Mouse (Mus musculus): ENCODE results near the gene Dab1. TPM values are rescaled to one million over a fixed set of nuclear protein-coding genes. Genes with fewer than 3 reads are reported as not detected.

Dab1 gene
- polyA plus RNA-seq, 2 experiments, result 0.19 to 0.34 TPM

DNA sequence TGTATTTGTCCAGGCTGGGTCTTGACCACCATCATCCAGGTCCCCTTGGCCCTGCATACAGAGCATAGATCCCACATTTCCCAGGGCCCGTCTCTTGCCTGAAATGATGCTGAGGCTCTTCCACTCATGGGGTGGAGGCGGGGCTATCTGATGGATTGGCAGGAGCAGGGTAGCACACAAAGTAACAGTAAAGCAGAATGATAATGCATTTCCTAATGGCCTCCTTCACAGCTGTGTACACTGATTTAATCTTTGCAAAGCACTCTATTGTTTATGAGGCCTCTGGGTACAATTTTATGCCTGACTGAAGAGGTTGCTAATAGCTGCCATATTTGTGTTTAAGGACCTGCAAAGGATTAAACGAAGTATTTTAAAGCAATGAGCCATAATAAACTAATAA is 374.7 kb downstream of the Dab1 start:
- no peaks in the 10 kb centered on the region for H3K36me3 ChIP-seq (replicated peaks; ENCODE audit: control insufficient read depth, insufficient read depth, low read depth)
- DNase-seq (ENCODE audit: low read depth in 3 of 3, low spot score in 3 of 3), result no peak
- TF ChIP-seq EP300 (IDR thresholded peaks at IDR 0.05; ENCODE audit: low read depth) (no peak), CTCF (IDR thresholded peaks at IDR 0.05; ENCODE audit: low read depth) (no peak)
- H3K9ac ChIP-seq (replicated peaks), result no peak overlapping the region
- no peak overlapping the region for H3K4me2 ChIP-seq (ENCODE audit: low read depth)
- ATAC-seq (ENCODE audit: insufficient read depth), result no peak
- no peak overlapping the region for H3K27ac ChIP-seq
- H3K27me3 ChIP-seq (ENCODE audit: control insufficient read depth, insufficient read depth, low read length), result no peaks in the 10 kb centered on the region
- 54% methylated on average over 3 of the region's 3 CpGs for WGBS (ENCODE audit: insufficient replicate concordance)
- no peak overlapping the region for H3K4me3 ChIP-seq (ENCODE audit: insufficient read depth in 1 of 2, low read depth in 2 of 2, low read length in 2 of 2)
- H3K9me3 ChIP-seq (ENCODE audit: control insufficient read depth, low read length), result no peaks in the 10 kb centered on the region
- H3K4me1 ChIP-seq (replicated peaks; ENCODE audit: control insufficient read depth in 2 of 2, insufficient read depth in 2 of 2, low read length in 1 of 2), result no peaks in the 10 kb centered on the region

DNA sequence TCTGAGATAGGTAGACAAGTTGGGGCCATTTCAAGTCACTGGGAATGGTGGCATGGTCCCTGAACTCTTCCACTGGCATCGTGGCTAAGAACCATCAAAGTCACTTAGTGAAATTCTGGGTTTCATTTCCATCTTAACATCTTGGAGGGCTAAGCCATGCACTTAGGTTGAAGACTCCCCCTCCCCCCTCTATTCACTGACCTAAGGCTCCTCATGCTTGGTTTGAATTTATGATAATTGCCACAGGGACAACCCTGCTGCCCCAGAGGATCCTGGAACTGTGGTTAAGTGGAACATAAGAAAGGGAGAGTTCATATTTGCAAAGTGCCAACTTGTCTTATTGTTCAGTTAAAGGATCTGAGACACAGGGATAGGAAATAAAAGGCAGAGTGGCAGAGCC is 375.2 kb downstream of the Dab1 start:
- DNase-seq (ENCODE audit: low read depth in 3 of 3, low spot score in 3 of 3) (no peak), ATAC-seq (ENCODE audit: insufficient read depth) (no peak)
- Histone ChIP-seq H3K27ac (no peak overlapping the region), H3K9ac (replicated peaks) (no peak overlapping the region), H3K4me2 (ENCODE audit: low read depth) (no peak overlapping the region), H3K36me3 (replicated peaks; ENCODE audit: control insufficient read depth, insufficient read depth, low read depth) (no peaks in the 10 kb centered on the region), H3K27me3 (ENCODE audit: control insufficient read depth, insufficient read depth, low read length) (no peaks in the 10 kb centered on the region), H3K4me1 (replicated peaks; ENCODE audit: control insufficient read depth in 2 of 2, insufficient read depth in 2 of 2, low read length in 1 of 2) (no peaks in the 10 kb centered on the region), H3K4me3 (ENCODE audit: insufficient read depth in 1 of 2, low read depth in 2 of 2, low read length in 2 of 2) (no peak overlapping the region), H3K9me3 (ENCODE audit: control insufficient read depth, low read length) (no peaks in the 10 kb centered on the region)
- no peak for TF ChIP-seq EP300 (IDR thresholded peaks at IDR 0.05; ENCODE audit: low read depth)
- TF ChIP-seq CTCF (IDR thresholded peaks at IDR 0.05; ENCODE audit: low read depth), result no peak
- WGBS (ENCODE audit: insufficient replicate concordance), result 43% methylated on average over 1 of the region's 1 CpGs

DNA sequence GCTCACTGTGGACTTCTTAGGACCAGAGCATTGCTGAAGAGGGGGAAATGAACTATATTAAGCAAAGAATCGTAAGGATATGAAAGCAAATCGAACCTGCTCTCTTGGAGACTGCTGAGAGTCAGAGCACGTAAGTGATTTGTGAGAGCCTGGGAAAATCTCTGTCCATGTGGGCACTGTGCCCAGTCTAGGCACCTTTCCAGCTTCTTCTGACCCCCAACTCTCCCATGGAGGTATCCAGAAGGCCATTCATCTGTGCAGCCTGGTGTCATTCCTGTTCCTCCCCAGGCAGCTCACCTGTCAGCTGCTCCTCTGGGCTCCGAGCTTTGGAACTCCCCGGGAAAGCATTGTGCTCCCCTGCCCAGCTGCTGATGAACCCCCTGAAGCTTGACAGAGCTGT is 389.2 kb downstream of the Dab1 start:
- H3K36me3 ChIP-seq (replicated peaks; ENCODE audit: control insufficient read depth, insufficient read depth, low read depth), result no peaks in the 10 kb centered on the region
- no peak overlapping the region for H3K4me2 ChIP-seq (ENCODE audit: low read depth)
- DNase-seq (ENCODE audit: low read depth in 3 of 3, low spot score in 3 of 3) (no peak), ATAC-seq (ENCODE audit: insufficient read depth) (no peak)
- H3K4me3 ChIP-seq (ENCODE audit: insufficient read depth in 1 of 2, low read depth in 2 of 2, low read length in 2 of 2), result no peak overlapping the region
- H3K9me3 ChIP-seq (ENCODE audit: control insufficient read depth, low read length), result no peaks in the 10 kb centered on the region
- 41% methylated on average over 5 of the region's 5 CpGs for WGBS (ENCODE audit: insufficient replicate concordance)
- H3K4me1 ChIP-seq (replicated peaks; ENCODE audit: control insufficient read depth in 2 of 2, insufficient read depth in 2 of 2, low read length in 1 of 2), result no peaks in the 10 kb centered on the region
- H3K9ac ChIP-seq (replicated peaks), result no peak overlapping the region
- no peaks in the 10 kb centered on the region for H3K27me3 ChIP-seq (ENCODE audit: control insufficient read depth, insufficient read depth, low read length)
- TF ChIP-seq CTCF (IDR thresholded peaks at IDR 0.05; ENCODE audit: low read depth), result no peak
- no peak for TF ChIP-seq EP300 (IDR thresholded peaks at IDR 0.05; ENCODE audit: low read depth)
- no peak overlapping the region for H3K27ac ChIP-seq

DNA sequence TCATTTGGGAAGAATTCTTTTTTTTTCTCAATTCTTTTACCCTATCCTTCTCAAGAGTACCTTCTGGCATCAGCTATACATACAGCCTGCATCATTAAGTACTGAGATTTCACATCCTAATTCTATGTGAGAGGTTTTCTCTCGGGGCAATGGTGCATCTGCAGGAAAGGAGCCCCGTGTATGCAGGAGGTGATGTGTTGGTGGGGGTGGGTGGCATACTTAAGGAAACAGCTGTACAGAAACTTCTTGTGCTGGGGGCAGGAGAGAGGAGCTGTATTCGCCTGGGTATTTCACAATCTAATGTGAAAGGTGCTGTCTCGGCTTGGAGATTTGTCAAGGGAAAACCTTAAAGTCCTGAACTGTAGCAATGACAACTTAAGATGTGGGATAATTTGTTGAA is 392.5 kb downstream of the Dab1 start:
- ATAC-seq (ENCODE audit: insufficient read depth) (no peak), DNase-seq (ENCODE audit: low read depth in 3 of 3, low spot score in 3 of 3) (no peak)
- Histone ChIP-seq H3K9ac (replicated peaks) (no peak overlapping the region), H3K4me1 (replicated peaks; ENCODE audit: control insufficient read depth in 2 of 2, insufficient read depth in 2 of 2, low read length in 1 of 2) (no peaks in the 10 kb centered on the region), H3K27me3 (ENCODE audit: control insufficient read depth, insufficient read depth, low read length) (no peaks in the 10 kb centered on the region), H3K36me3 (replicated peaks; ENCODE audit: control insufficient read depth, insufficient read depth, low read depth) (no peaks in the 10 kb centered on the region), H3K4me3 (ENCODE audit: insufficient read depth in 1 of 2, low read depth in 2 of 2, low read length in 2 of 2) (no peak overlapping the region), H3K27ac (no peak overlapping the region), H3K9me3 (ENCODE audit: control insufficient read depth, low read length) (no peaks in the 10 kb centered on the region), H3K4me2 (ENCODE audit: low read depth) (no peak overlapping the region)
- 52% methylated on average over 4 of the region's 4 CpGs for WGBS (ENCODE audit: insufficient replicate concordance)
- TF ChIP-seq EP300 (IDR thresholded peaks at IDR 0.05; ENCODE audit: low read depth) (no peak), CTCF (IDR thresholded peaks at IDR 0.05; ENCODE audit: low read depth) (no peak)

DNA sequence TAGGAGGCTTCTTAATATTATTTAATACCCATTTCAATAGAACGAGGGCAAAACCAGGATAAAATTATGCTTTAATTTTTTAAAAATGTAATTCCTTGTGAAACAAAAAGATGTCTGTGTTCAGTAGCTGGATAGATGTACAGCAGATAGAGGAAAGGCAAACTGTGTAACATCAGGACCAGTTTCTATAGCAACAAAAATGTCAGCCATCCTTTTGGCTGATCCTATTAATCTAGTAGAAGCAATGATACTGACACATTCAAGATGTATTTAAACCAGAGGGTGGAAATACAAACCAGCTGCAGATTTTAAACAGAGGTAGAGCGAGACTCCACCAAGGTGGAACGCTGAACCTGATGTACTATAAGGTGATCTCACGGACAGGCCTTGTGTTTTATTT is 393.0 kb downstream of the Dab1 start:
- ATAC-seq (ENCODE audit: insufficient read depth), result no peak

More for the DNA sequence above, 393.0 kb downstream of the Dab1 start:
- Histone ChIP-seq H3K9ac (replicated peaks) (no peak overlapping the region), H3K4me3 (ENCODE audit: insufficient read depth in 1 of 2, low read depth in 2 of 2, low read length in 2 of 2) (no peak overlapping the region), H3K4me1 (replicated peaks; ENCODE audit: control insufficient read depth in 2 of 2, insufficient read depth in 2 of 2, low read length in 1 of 2) (no peaks in the 10 kb centered on the region), H3K9me3 (ENCODE audit: control insufficient read depth, low read length) (no peaks in the 10 kb centered on the region), H3K27me3 (ENCODE audit: control insufficient read depth, insufficient read depth, low read length) (no peaks in the 10 kb centered on the region), H3K27ac (no peak overlapping the region), H3K4me2 (ENCODE audit: low read depth) (no peak overlapping the region), H3K36me3 (replicated peaks; ENCODE audit: control insufficient read depth, insufficient read depth, low read depth) (no peaks in the 10 kb centered on the region)
- TF ChIP-seq CTCF (IDR thresholded peaks at IDR 0.05; ENCODE audit: low read depth), result no peak
- TF ChIP-seq EP300 (IDR thresholded peaks at IDR 0.05; ENCODE audit: low read depth), result no peak
- DNase-seq (ENCODE audit: low read depth in 3 of 3, low spot score in 3 of 3), result no peak
- 67% methylated on average over 4 of the region's 4 CpGs for WGBS (ENCODE audit: insufficient replicate concordance)
